Mouse (Mus musculus) cerebellum, adult 2 months (tissue): ENCODE measurements around the gene Cdk5r1.

Source experiments
- CTCF ChIP-seq: fragments of 200-500 bp; IDR thresholded peaks from 2 replicates; pipeline ENCODE4 v1.5.1; 2011; ENCODE audit warnings: low read depth, mild to moderate bottlenecking, control low read depth, low read length, moderate library complexity, borderline replicate concordance; ENCODE audit not compliant: insufficient read depth
- POLR2A ChIP-seq: fragments of 200-500 bp; IDR thresholded peaks from 2 replicates; pipeline ENCODE4 v1.6.1; 2011; ENCODE audit warnings: low read length, control low read depth, borderline replicate concordance; ENCODE audit not compliant: insufficient read depth

- TF ChIP-seq CTCF (no peak), POLR2A (no peak)
Observed at GRCm38 (mm10) chr11:80497225-80497919, 20.5 kb downstream of the Cdk5r1 start.
